Mouse (Mus musculus) C2C12 (cell line): ENCODE measurements around the gene Elmo2.

Source experiments
- CTCF ChIP-seq: IDR thresholded peaks from one replicate; pipeline ENCODE4 v1.5.1; 2011; ENCODE audit not compliant: control insufficient read depth, insufficient read depth, insufficient read length
- MAX ChIP-seq: IDR thresholded peaks from one replicate; pipeline ENCODE4 v1.6.1; 2011; ENCODE audit warnings: mild to moderate bottlenecking, control low read depth

- TF ChIP-seq MAX (no peak), CTCF (no peak)
Measured at GRCm38 (mm10) chr2:165307801-165308200, 18.5 kb downstream of the Elmo2 start.
